Mouse (Mus musculus) T-helper 2 cell (primary cell): ENCODE measurements at regions not wholly inside any gene's neighbourhood (a gene's known extent, or its start where the extent isn't known, plus 50 kb on each side); places are given as distances from the start of the nearest gene placed in this dataset.

Experiments used
- in situ Hi-C: fragments of 300-600 bp; cut with MboI, MseI; formaldehyde crosslinking; loops from one replicate; pipeline ENCODE4 v1.15.1; 2025; ENCODE audit warnings: high pct_unique_total_duplicates

- in situ Hi-C loops = no loop called here
Observed at GRCm38 (mm10) chr9:47338221-47338620, 191.8 kb upstream of the Cadm1 start.

GRCm38 (mm10) chr9:47346527-47347111, 183.4 kb upstream of the Cadm1 start:
- in situ Hi-C loops = loop anchor here (10.0 kb wide), 1 partner anchor 1418 kb away; no protein-coding TSS in a partner anchor

GRCm38 (mm10) chr9:47350301-47350700, 179.7 kb upstream of the Cadm1 start:
- in situ Hi-C loops = no loop called here

- in situ Hi-C loops = no loop called here
Observed at GRCm38 (mm10) chr9:47351036-47351435, 178.9 kb upstream of the Cadm1 start.

GRCm38 (mm10) chr9:47353017-47353416, 177.0 kb upstream of the Cadm1 start:
- in situ Hi-C loops = no loop called here

- in situ Hi-C loops = no loop called here
Observed at GRCm38 (mm10) chr9:47353972-47354371, 176.0 kb upstream of the Cadm1 start.

GRCm38 (mm10) chr9:47354423-47354822, 175.6 kb upstream of the Cadm1 start:
- in situ Hi-C loops = no loop called here

GRCm38 (mm10) chr9:47354866-47355265, 175.1 kb upstream of the Cadm1 start:
- in situ Hi-C loops = no loop called here

- in situ Hi-C loops = no loop called here
Observed at GRCm38 (mm10) chr9:47357756-47358399, 172.1 kb upstream of the Cadm1 start.

GRCm38 (mm10) chr9:47358400-47358767, 171.6 kb upstream of the Cadm1 start:
- in situ Hi-C loops = no loop called here

- in situ Hi-C loops = no loop called here
Observed at GRCm38 (mm10) chr9:47363086-47363485, 166.9 kb upstream of the Cadm1 start.

- in situ Hi-C loops = no loop called here
Observed at GRCm38 (mm10) chr9:47364762-47365161, 165.2 kb upstream of the Cadm1 start.

- in situ Hi-C loops = no loop called here
Observed at GRCm38 (mm10) chr9:47367266-47367957, 162.6 kb upstream of the Cadm1 start.

- in situ Hi-C loops = no loop called here
Observed at GRCm38 (mm10) chr9:47368015-47368901, 161.7 kb upstream of the Cadm1 start.

GRCm38 (mm10) chr9:47372296-47372695, 157.7 kb upstream of the Cadm1 start:
- in situ Hi-C loops = no loop called here

- in situ Hi-C loops = no loop called here
Observed at GRCm38 (mm10) chr9:47374086-47374485, 155.9 kb upstream of the Cadm1 start.

- in situ Hi-C loops = no loop called here
Observed at GRCm38 (mm10) chr9:47376645-47377044, 153.3 kb upstream of the Cadm1 start.

GRCm38 (mm10) chr9:47378541-47378940, 151.4 kb upstream of the Cadm1 start:
- in situ Hi-C loops = no loop called here

- in situ Hi-C loops = loop anchor here (10.0 kb wide), 1 partner anchor 1024 kb away; no protein-coding TSS in a partner anchor
Observed at GRCm38 (mm10) chr9:47380361-47380760, 149.6 kb upstream of the Cadm1 start.

- in situ Hi-C loops = loop anchor here (10.0 kb wide), 1 partner anchor 1020 kb away; no protein-coding TSS in a partner anchor
Observed at GRCm38 (mm10) chr9:47384185-47384854, 145.7 kb upstream of the Cadm1 start.

- in situ Hi-C loops = loop anchor here (10.0 kb wide), 1 partner anchor 1018 kb away; no protein-coding TSS in a partner anchor
Observed at GRCm38 (mm10) chr9:47386646-47387045, 143.3 kb upstream of the Cadm1 start.
